Mouse (Mus musculus): ENCODE measurements at regions not wholly inside any gene's neighbourhood (a gene's known extent, or its start where the extent isn't known, plus 50 kb on each side); places are given as distances from the start of the nearest gene placed in this dataset.

DNA sequence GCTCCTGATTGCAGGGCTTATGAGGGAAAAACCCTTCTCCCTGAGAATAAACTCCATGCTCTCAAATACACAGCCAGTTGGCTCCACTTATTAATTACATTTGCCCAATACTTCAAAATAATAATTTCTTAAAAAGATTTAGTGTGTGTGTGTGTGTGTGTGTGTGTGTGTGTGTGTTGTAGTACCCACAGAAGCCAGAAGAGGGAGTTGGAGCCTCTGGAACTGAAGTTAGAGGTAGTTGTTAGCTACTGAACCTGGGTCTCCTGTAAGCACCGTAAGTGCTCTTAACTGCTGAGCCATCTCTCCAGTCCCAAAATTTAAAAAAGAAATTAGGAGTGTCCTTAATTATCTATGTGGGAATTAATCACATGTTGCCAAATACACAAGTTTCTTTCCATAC, 154.8 kb upstream of the Ctnnb1 start:
- H3K9me3 ChIP-seq (replicated peaks; ENCODE audit: control insufficient read depth, low read length, poor library complexity, severe bottlenecking): no peaks in the 10 kb centered on the region
- H3K4me3 ChIP-seq (ENCODE audit: low read depth, low read length): no peak overlapping the region
- H3K27me3 ChIP-seq (ENCODE audit: control insufficient read depth, insufficient read depth, low read depth, low read length): no peaks in the 10 kb centered on the region
- no peak overlapping the region for H3K4me2 ChIP-seq (ENCODE audit: low read length)
- WGBS: 100% methylated on average over 1 of the region's 1 CpGs
- no peaks in the 10 kb centered on the region for H3K36me3 ChIP-seq (ENCODE audit: control insufficient read depth, insufficient read depth, low read length)
- no peak overlapping the region for H3K9ac ChIP-seq (ENCODE audit: low read depth, low read length)
- H3K4me1 ChIP-seq (ENCODE audit: control insufficient read depth, insufficient read depth, low read length): no peaks in the 10 kb centered on the region
- H3K27ac ChIP-seq (ENCODE audit: low read length): no peak overlapping the region
- ATAC-seq: no peak

DNA sequence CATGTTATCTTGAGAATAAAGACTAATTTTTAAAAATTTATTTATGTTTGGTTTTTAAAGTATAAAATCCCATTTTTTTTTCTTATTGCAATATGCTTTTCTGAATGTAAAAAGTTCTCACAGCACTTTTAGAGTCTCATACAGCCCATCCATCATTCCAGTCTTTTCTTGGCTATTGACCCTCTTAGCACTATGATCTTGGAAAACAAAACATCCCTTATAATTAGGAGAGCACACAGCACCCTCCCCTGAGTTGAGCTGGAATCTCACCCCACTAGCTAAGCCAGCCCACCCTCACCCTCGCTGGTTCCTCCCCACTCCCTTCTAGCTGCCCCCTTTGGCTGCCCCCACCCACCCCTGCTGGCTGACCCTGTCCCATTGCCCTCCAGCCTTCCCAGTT, 154.2 kb upstream of the Ctnnb1 start:
- Histone ChIP-seq H3K27me3 (ENCODE audit: control insufficient read depth, insufficient read depth, low read depth, low read length) (no peaks in the 10 kb centered on the region), H3K4me1 (ENCODE audit: control insufficient read depth, insufficient read depth, low read length) (no peaks in the 10 kb centered on the region), H3K27ac (ENCODE audit: low read length) (no peak overlapping the region), H3K36me3 (ENCODE audit: control insufficient read depth, insufficient read depth, low read length) (no peaks in the 10 kb centered on the region), H3K9me3 (replicated peaks; ENCODE audit: control insufficient read depth, low read length, poor library complexity, severe bottlenecking) (no peaks in the 10 kb centered on the region), H3K4me2 (ENCODE audit: low read length) (no peak overlapping the region), H3K9ac (ENCODE audit: low read depth, low read length) (no peak overlapping the region), H3K4me3 (ENCODE audit: low read depth, low read length) (no peak overlapping the region)
- WGBS: 48% methylated on average over 1 of the region's 1 CpGs
- ATAC-seq: no peak

DNA sequence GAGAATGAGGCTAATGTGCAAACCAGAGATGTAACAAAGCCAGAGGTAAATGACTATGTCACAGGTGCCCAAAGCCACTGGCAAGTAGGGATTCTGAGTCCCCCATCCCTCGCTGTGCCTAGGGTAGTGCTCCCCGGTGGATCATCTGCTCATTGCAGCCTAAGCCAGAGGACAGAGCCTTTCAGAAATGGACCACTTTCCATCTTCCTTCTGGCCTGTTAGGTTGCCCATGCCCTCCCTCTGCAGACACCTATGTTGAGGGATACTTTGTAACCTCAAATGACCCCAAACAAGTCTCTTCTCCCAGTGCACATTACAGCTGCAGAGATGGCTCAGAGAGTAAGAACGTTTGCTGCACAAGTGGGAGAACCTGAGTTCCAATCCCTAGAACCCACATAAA, 153.3 kb upstream of the Ctnnb1 start:
- Histone ChIP-seq H3K4me3 (ENCODE audit: low read depth, low read length) (no peak overlapping the region), H3K9me3 (replicated peaks; ENCODE audit: control insufficient read depth, low read length, poor library complexity, severe bottlenecking) (no peaks in the 10 kb centered on the region), H3K27ac (ENCODE audit: low read length) (no peak overlapping the region), H3K4me2 (ENCODE audit: low read length) (no peak overlapping the region), H3K9ac (ENCODE audit: low read depth, low read length) (no peak overlapping the region), H3K27me3 (ENCODE audit: control insufficient read depth, insufficient read depth, low read depth, low read length) (no peaks in the 10 kb centered on the region), H3K4me1 (ENCODE audit: control insufficient read depth, insufficient read depth, low read length) (no peaks in the 10 kb centered on the region), H3K36me3 (ENCODE audit: control insufficient read depth, insufficient read depth, low read length) (no peaks in the 10 kb centered on the region)
- WGBS: 74% methylated on average over 3 of the region's 3 CpGs
- no peak for ATAC-seq

DNA sequence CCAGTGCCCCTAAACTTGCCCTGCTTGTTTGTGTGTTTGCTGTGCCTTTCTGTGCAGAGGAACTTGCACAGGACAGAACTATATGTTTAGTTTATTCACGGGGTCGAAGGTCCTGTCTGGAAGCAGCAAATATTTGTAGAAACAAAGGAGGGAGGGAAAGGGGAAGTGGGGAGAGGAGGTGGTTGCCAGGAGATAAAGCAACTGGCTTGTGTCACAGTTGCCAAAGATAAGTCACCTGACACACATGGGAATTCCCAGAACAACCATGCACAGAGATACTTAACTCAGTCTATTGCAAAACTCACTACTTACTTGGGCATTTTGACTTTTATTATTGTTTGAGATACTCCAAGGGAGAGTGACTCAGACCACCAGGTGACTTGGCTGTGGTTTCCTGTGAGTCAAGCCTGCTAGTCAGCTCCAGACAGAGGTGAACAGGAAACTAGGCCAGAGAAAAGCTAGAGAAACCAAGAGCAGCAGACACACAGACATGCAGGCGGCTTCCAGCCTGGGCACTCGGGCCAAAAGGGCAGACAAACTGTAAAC, 152.5 kb upstream of the Ctnnb1 start:
- H3K27me3 ChIP-seq (ENCODE audit: control insufficient read depth, insufficient read depth, low read depth, low read length): no peaks in the 10 kb centered on the region
- H3K27ac ChIP-seq (ENCODE audit: low read length): no peak overlapping the region
- no peaks in the 10 kb centered on the region for H3K4me1 ChIP-seq (ENCODE audit: control insufficient read depth, insufficient read depth, low read length)
- H3K4me3 ChIP-seq (ENCODE audit: low read depth, low read length): no peak overlapping the region
- no peak for ATAC-seq
- no peaks in the 10 kb centered on the region for H3K9me3 ChIP-seq (replicated peaks; ENCODE audit: control insufficient read depth, low read length, poor library complexity, severe bottlenecking)
- no peak overlapping the region for H3K4me2 ChIP-seq (ENCODE audit: low read length)
- H3K9ac ChIP-seq (ENCODE audit: low read depth, low read length): no peak overlapping the region
- no peaks in the 10 kb centered on the region for H3K36me3 ChIP-seq (ENCODE audit: control insufficient read depth, insufficient read depth, low read length)
- 70% methylated on average over 4 of the region's 4 CpGs for WGBS

DNA sequence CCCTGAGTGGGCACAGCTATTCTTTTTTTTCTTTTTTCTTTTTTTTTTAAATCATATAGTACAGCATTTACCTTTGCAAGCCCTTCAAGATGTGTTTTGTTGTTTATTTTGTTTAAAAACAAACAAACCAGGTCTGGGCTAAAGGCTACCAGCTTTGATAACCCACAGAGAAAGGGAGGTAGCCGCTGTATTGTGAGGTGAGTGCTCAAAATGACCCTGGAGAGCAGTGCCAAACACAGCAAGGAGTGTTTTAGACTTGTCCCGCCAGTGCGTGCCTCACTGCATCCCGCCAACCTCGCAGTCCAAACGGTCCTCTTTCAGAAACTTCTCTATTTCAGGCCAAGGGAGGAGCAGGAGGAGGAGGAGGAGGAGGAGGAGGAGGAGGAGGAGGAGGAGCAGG, 152.0 kb upstream of the Ctnnb1 start:
- no peak overlapping the region for H3K9ac ChIP-seq (ENCODE audit: low read depth, low read length)
- H3K4me2 ChIP-seq (ENCODE audit: low read length): no peak overlapping the region
- no peaks in the 10 kb centered on the region for H3K36me3 ChIP-seq (ENCODE audit: control insufficient read depth, insufficient read depth, low read length)
- no peaks in the 10 kb centered on the region for H3K4me1 ChIP-seq (ENCODE audit: control insufficient read depth, insufficient read depth, low read length)
- no peaks in the 10 kb centered on the region for H3K9me3 ChIP-seq (replicated peaks; ENCODE audit: control insufficient read depth, low read length, poor library complexity, severe bottlenecking)
- ATAC-seq: no peak
- no peak overlapping the region for H3K27ac ChIP-seq (ENCODE audit: low read length)
- no peaks in the 10 kb centered on the region for H3K27me3 ChIP-seq (ENCODE audit: control insufficient read depth, insufficient read depth, low read depth, low read length)
- no peak overlapping the region for H3K4me3 ChIP-seq (ENCODE audit: low read depth, low read length)
- WGBS: 62% methylated on average over 6 of the region's 6 CpGs

DNA sequence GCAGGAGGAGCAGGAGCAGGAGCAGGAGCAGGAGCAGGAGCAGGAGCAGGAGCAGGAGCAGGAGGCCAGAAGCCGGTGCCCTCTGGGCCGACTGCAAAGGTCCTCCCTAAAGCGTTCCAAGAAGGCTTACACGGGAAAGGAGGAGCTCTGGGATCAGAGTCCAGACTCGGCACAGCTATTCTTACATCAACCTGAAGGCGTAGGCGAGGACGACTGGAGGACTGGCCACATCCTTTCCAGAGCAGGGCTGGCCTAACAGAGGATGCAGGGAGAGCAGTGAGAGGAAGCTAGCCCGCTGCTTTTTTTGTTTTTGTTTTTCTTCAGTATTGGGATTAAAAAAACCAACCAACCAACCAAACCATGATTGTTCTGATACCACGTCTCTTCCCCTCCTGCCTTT, 151.5 kb upstream of the Ctnnb1 start:
- no peak for ATAC-seq
- no peaks in the 10 kb centered on the region for H3K9me3 ChIP-seq (replicated peaks; ENCODE audit: control insufficient read depth, low read length, poor library complexity, severe bottlenecking)
- no peaks in the 10 kb centered on the region for H3K27me3 ChIP-seq (ENCODE audit: control insufficient read depth, insufficient read depth, low read depth, low read length)
- no peak overlapping the region for H3K27ac ChIP-seq (ENCODE audit: low read length)
- 84% methylated on average over 10 of the region's 10 CpGs for WGBS
- no peaks in the 10 kb centered on the region for H3K36me3 ChIP-seq (ENCODE audit: control insufficient read depth, insufficient read depth, low read length)
- no peak overlapping the region for H3K4me2 ChIP-seq (ENCODE audit: low read length)
- H3K4me1 ChIP-seq (ENCODE audit: control insufficient read depth, insufficient read depth, low read length): no peaks in the 10 kb centered on the region
- H3K9ac ChIP-seq (ENCODE audit: low read depth, low read length): no peak overlapping the region
- H3K4me3 ChIP-seq (ENCODE audit: low read depth, low read length): no peak overlapping the region

DNA sequence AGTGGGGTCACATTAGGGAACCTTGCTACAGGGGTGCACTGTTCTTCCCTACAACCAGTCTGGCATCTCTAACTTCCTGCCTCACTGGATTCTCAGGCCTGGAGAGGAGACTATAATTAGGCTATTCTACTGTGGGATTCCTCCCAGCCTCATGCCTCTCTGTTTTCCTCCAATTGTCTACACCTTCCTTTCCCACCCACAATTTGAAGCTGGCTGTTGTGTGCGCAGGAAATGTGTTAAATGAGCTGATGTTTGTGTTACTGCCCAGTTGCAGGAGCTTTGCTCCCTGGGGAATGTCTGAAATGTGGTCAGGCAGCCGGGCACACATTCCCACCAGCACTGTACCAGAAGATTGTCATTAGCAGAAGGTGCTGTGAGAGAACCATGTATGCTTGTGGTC, 150.6 kb upstream of the Ctnnb1 start:
- Histone ChIP-seq H3K4me1 (ENCODE audit: control insufficient read depth, insufficient read depth, low read length) (no peaks in the 10 kb centered on the region), H3K27me3 (ENCODE audit: control insufficient read depth, insufficient read depth, low read depth, low read length) (no peaks in the 10 kb centered on the region), H3K4me2 (ENCODE audit: low read length) (no peak overlapping the region), H3K36me3 (ENCODE audit: control insufficient read depth, insufficient read depth, low read length) (no peaks in the 10 kb centered on the region), H3K27ac (ENCODE audit: low read length) (no peak overlapping the region), H3K4me3 (ENCODE audit: low read depth, low read length) (no peak overlapping the region), H3K9me3 (replicated peaks; ENCODE audit: control insufficient read depth, low read length, poor library complexity, severe bottlenecking) (no peaks in the 10 kb centered on the region), H3K9ac (ENCODE audit: low read depth, low read length) (no peak overlapping the region)
- ATAC-seq: no peak
- 68% methylated on average over 2 of the region's 2 CpGs for WGBS

DNA sequence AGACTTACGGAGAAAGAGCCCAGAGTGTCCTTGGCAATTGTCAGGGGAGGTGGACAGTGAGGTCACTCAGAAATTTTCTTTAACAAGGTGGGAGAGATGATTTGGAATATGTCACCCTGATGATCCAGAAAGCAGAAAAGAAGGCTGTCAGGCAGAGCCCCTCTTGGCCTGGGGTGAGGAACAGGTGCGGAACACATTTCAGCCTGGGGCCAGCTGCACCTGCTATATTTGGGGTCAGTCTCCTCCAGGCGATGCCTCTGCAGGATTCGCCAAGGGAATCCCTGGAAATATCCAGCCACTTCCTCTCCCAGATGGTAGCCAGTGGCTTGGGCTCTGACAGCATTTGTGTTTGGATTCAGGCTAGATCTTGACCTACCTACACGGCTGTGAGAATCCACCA, 134.8 kb upstream of the Ctnnb1 start:
- H3K4me1 ChIP-seq (ENCODE audit: control insufficient read depth, insufficient read depth, low read length): peaks cover 3% of the 10 kb centered on the region; the same call in 1 of the 2 replicates
- no peaks in the 10 kb centered on the region for H3K36me3 ChIP-seq (ENCODE audit: control insufficient read depth, insufficient read depth, low read length)
- no peak overlapping the region for H3K9ac ChIP-seq (ENCODE audit: low read depth, low read length)
- H3K9me3 ChIP-seq (replicated peaks; ENCODE audit: control insufficient read depth, low read length, poor library complexity, severe bottlenecking): peaks cover 8% of the 10 kb centered on the region
- no peak overlapping the region for H3K4me3 ChIP-seq (ENCODE audit: low read depth, low read length)
- no peak overlapping the region for H3K27ac ChIP-seq (ENCODE audit: low read length)
- H3K4me2 ChIP-seq (ENCODE audit: low read length): no peak overlapping the region
- H3K27me3 ChIP-seq (ENCODE audit: control insufficient read depth, insufficient read depth, low read depth, low read length): no peaks in the 10 kb centered on the region
- WGBS: 84% methylated on average over 5 of the region's 5 CpGs
- no peak for ATAC-seq

DNA sequence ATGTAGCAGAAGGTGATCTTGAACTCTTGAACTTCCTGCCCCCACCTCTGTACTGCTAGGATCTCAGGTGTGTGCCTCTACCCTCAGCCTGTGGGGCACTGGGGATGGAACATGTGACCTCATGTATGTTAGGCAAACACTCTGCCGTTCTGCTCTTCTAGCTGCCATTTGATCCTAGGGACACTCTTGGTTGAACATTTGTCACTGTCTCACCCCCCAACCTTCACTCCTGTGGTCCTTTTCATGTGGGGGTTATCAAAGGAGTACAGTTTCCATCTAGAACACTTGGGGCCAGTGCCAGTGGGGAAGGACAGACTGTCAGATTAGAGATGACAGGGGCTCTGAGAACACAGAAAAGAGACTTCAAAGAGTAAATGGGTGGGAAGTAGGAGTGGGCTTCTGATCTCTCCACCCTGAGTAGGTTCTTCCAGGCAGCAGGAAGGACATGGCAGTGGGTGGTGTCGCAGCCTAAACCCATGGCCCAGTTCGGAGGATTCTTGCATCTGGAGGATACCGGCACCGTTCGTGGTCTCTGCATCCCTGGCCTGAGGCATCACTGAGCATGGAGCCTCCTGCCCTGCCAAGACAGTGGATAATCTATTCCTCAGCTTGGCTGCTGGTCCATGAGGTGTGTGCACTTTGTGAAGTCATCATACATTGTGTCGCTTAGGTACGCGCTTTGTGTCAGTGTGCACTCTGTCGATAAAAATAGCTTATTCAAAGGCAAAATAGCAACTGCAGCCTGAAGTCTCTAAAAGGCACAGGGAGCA, 132.7 kb upstream of the Ctnnb1 start:
- Histone ChIP-seq H3K27me3 (ENCODE audit: control insufficient read depth, insufficient read depth, low read depth, low read length) (no peaks in the 10 kb centered on the region), H3K4me1 (ENCODE audit: control insufficient read depth, insufficient read depth, low read length) (peaks cover 3% of the 10 kb centered on the region; the same call in 1 of the 2 replicates), H3K4me2 (ENCODE audit: low read length) (no peak overlapping the region), H3K9ac (ENCODE audit: low read depth, low read length) (no peak overlapping the region), H3K4me3 (ENCODE audit: low read depth, low read length) (no peak overlapping the region), H3K9me3 (replicated peaks; ENCODE audit: control insufficient read depth, low read length, poor library complexity, severe bottlenecking) (peaks cover 6% of the 10 kb centered on the region), H3K36me3 (ENCODE audit: control insufficient read depth, insufficient read depth, low read length) (no peaks in the 10 kb centered on the region), H3K27ac (ENCODE audit: low read length) (no peak overlapping the region)
- WGBS: 82% methylated on average over 10 of the region's 10 CpGs
- ATAC-seq: no peak
